Mouse (Mus musculus): ENCODE measurements around the gene Pxdc1. TPM values are rescaled to one million over a fixed set of nuclear protein-coding genes. Genes with fewer than 3 reads are reported as not detected.

Gene Pxdc1
- total RNA-seq, 4 experiments from 2014 or later: 8.7 to 17.3 (median 10.7) TPM

DNA sequence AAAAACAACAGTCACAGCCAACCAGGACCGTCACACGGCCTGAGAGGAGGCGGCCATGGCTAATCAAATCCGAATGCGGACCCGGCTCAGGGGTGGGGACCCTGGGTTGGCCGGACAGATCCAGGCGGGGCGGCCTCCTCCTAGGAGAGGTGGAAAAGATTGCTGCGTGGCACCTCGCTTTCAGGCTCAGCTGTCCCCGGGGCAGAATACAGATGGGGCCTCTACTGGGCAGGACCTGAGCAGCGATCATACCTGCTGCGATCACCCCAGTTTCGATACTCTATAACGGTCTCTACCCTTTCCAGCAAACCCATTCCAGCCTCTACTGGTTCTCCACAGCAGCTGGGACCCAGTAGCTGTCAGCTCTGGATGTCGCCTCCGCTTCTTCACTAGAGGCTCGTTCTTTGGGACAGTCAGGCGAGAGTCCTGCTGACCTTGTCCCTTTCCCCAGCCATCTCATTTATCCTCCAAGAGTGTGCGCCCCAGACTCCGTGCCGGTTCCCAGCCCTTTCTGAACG is 1.8 kb downstream of the Pxdc1 start:
- DNase-seq (ENCODE audit: low spot score): peak; percentile 41

GRCm38 (mm10) chr13:34650953-34651352 is 2.3 kb downstream of the Pxdc1 start:
- DNase-seq (ENCODE audit: low spot score): peak; percentile 77

GRCm38 (mm10) chr13:34650371-34650770 is 2.9 kb downstream of the Pxdc1 start:
- DNase-seq (ENCODE audit: low spot score): peak; percentile 19

- no peak for DNase-seq (ENCODE audit: low spot score)
Measured at GRCm38 (mm10) chr13:34647751-34648150, 5.5 kb downstream of the Pxdc1 start.

DNA sequence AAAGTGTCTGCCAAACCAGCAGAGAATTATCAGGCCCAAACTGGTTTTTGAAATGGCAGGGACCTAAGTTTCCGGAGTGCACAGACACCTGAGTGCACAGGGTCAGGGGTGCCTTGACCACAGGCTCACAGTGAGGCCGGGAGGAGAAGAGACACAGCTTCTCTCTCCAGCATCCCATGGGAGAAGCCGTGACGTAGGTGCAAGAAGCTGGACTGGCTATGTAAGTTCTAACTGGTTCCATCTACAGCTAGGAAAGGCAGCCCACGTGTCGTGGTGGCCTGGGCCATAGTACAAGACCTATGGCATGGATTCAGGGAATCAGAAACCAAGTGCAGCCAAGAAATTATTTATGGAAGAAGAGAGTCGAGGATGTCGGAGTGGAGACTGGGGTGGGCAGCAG is 6.1 kb downstream of the Pxdc1 start:
- DNase-seq (ENCODE audit: low spot score): no peak

GRCm38 (mm10) chr13:34646240-34646750 is 7.0 kb downstream of the Pxdc1 start:
- no peak for DNase-seq (ENCODE audit: low spot score)

DNA sequence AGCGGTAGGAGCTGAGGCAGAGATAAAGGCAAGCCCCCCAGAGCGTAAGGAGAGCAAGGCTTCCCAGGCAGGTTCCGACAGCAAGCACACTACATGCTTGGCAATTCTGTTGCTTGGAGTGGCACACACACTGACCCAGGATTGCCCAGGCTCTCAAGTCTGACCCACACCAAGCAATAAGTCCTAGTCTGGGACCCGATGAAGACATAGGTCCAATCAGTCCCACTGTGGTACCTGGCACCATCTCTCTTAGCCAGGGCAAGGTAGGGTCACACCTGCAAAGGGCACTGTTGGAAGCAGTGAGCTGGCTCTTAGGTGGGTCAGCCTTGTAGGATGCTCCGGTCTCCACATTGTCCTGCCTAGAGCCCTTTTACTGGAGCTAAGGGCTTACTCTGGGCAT is 7.8 kb downstream of the Pxdc1 start:
- no peak for DNase-seq (ENCODE audit: low spot score)

- DNase-seq (ENCODE audit: low spot score): no peak
Measured at GRCm38 (mm10) chr13:34644401-34644800, 8.9 kb downstream of the Pxdc1 start.

GRCm38 (mm10) chr13:34643926-34644325 is 9.4 kb downstream of the Pxdc1 start:
- DNase-seq (ENCODE audit: low spot score): no peak

- peak; percentile 65 for DNase-seq (ENCODE audit: low spot score)
Measured at GRCm38 (mm10) chr13:34642941-34643875, 10.1 kb downstream of the Pxdc1 start.

DNA sequence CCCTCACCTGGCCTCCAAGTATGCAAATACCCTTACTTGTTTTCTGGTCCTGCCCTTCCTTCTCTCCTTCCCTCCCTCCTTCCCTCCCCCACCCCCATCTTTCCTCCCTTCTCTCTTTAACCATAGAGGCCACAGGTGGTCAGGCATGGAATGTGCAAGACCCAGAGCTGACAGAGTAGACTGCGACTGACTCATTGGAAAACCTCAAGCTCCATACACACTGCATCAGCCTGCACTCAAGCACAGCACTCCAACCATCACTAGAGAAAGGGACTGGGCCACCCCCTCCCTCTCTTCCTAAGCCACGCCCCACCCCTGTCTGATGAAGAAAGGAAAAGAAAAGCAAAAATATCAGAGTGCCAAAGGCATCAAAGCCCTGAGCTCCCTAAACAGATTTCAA is 12.2 kb downstream of the Pxdc1 start:
- no peak for DNase-seq (ENCODE audit: low spot score)

- peak; percentile 45 for DNase-seq (ENCODE audit: low spot score)
Measured at GRCm38 (mm10) chr13:34635978-34636377, 17.3 kb downstream of the Pxdc1 start.

DNA sequence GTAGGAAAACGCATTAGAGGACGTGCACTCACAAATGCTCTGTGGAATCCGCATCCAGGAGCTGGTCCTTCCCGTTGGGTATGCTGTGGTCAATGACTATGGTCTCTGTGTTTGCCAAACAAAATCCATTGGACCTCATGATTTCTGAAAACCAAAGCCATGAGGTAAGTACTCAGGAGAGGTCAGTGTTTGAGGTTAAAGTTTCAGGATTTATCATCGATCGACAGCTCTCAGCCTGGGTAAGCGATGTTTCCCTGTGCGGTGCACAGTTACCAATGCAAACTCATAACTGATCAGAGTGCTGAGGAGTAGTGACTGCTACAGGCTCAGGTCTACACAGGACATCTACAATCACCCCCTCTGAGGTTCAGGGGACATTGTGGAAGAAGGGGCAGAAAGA is 23.0 kb downstream of the Pxdc1 start:
- no peak for DNase-seq (ENCODE audit: low spot score)

- no peak for DNase-seq (ENCODE audit: low spot score)
Measured at GRCm38 (mm10) chr13:34629741-34630140, 23.5 kb downstream of the Pxdc1 start.

- no peak for DNase-seq (ENCODE audit: low spot score)
Measured at GRCm38 (mm10) chr13:34627446-34627845, 25.8 kb downstream of the Pxdc1 start.

DNA sequence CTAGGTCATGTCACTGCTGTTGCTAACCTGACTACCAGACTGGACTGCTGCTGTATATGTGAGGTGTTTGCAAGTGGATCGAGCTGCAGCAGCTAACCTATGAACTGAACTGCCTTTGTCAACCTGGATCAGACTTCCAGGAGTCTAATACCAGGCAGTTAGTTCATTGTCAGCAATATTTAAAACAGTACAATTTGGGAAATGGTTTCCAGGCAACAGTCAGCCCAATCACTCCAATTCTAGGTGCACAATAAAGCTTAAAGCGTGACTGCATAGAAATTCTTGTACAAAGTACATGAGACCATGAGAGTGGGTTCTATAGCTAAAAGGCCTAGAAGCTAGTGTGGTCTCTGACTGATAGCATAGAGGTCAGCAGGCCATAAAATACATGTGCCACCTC is 28.9 kb downstream of the Pxdc1 start:
- no peak for DNase-seq (ENCODE audit: low spot score)

DNA sequence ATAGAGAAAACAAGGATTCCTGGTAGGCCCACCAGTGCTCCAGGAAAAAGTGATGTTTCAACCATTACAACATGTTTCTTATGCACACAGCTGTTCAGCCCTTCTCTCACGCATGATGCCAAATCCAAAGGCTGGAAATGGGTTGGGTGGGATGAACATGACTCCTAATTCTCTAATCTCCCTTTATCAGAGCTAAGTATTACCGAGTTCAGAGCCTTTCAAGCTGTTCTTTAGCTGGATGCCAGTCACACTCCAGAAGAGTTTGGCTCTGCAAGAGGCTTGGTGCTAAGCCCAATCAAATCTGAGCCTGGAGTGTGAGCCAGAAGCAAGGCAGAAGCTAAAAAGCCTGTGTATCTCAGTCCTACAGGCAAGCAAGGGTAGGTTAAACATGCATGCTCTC is 40.9 kb downstream of the Pxdc1 start:
- DNase-seq (ENCODE audit: low spot score): peak; percentile 28

DNA sequence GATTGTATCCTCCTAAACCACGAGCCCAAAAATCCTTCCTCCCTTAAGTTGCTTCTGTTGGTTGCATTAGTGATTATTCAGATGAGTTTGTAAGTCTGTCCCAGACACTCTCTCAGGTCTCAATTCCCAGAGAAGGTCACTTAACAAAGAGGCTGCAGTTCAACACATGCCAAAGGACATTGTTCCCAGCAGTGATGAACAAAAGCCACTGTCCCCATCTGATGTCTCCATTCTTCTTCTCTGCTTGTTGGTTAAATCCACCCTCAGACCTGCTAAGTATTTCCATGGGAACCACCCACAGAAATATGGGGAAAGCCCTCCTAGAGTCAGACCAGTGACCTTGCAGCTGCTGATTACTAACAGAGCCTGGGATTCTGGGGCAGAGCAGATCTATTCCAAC is 43.6 kb downstream of the Pxdc1 start:
- no peak for DNase-seq (ENCODE audit: low spot score)

- DNase-seq (ENCODE audit: low spot score): no peak
Measured at GRCm38 (mm10) chr13:34607079-34607478, 46.2 kb downstream of the Pxdc1 start.

- no peak for DNase-seq (ENCODE audit: low spot score)
Measured at GRCm38 (mm10) chr13:34605884-34606283, 47.4 kb downstream of the Pxdc1 start.

- DNase-seq (ENCODE audit: low spot score): no peak
Measured at GRCm38 (mm10) chr13:34605206-34605605, 48.1 kb downstream of the Pxdc1 start.

GRCm38 (mm10) chr13:34604406-34604805 is 48.9 kb downstream of the Pxdc1 start:
- no peak for DNase-seq (ENCODE audit: low spot score)

GRCm38 (mm10) chr13:34602757-34603156 is 50.5 kb downstream of the Pxdc1 start:
- no peak for DNase-seq (ENCODE audit: low spot score)
